7 mouse cellular contexts compared by ENCODE assay signal in genomic region chr16:11176208-11176883, GRCm38 (mm10). TPM values are rescaled to one million over a fixed set of nuclear protein-coding genes. Genes with fewer than 3 reads are reported as not detected.
DNase-seq lines count a peak whose midpoint lies in the region; ATAC-seq lines count a peak whose summit lies in the region.

Gene Zc3h7a, minus strand, starts transcription at chr16:11176393.

- ATAC-seq in embryonic facial prominence, embryonic 11.5 days (replicated peaks; ENCODE audit: insufficient number of reproducible peaks, low FRiP score, low TSS enrichment, low read depth), result peak; percentile 91
- peak; percentile 93 for ATAC-seq in limb, embryonic 11.5 days (ENCODE audit: insufficient number of reproducible peaks, low FRiP score, low TSS enrichment, low read depth)
- ATAC-seq in midbrain, embryonic 14.5 days (ENCODE audit: low FRiP score, low TSS enrichment), result peak; percentile 90

- H3K4me1 ChIP-seq in embryonic facial prominence, embryonic 11.5 days (ENCODE audit: control insufficient read depth, insufficient read depth, low read length), result no peaks in the 10 kb centered on the region
- peaks cover 2% of the 10 kb centered on the region; the same call in 1 of the 2 replicates for H3K4me1 ChIP-seq in limb, embryonic 11.5 days (ENCODE audit: control insufficient read depth, insufficient read depth, low read length)
- H3K4me1 ChIP-seq in midbrain, embryonic 14.5 days (ENCODE audit: control insufficient read depth, insufficient read depth, low read length), result peaks cover 14% of the 10 kb centered on the region

- H3K9ac ChIP-seq in embryonic facial prominence, embryonic 11.5 days (replicated peaks; ENCODE audit: low read length), result peak within 1 kb of the TSS; percentile 81
- H3K9ac ChIP-seq in limb, embryonic 11.5 days (ENCODE audit: low read length), result peak within 1 kb of the TSS; percentile 83
- peak within 1 kb of the TSS; percentile 74 for H3K9ac ChIP-seq in midbrain, embryonic 14.5 days (replicated peaks; ENCODE audit: low read length)

- WGBS in embryonic facial prominence, embryonic 11.5 days, result under 1% methylated on average over 56 of the region's 57 CpGs
- WGBS in limb, embryonic 11.5 days, result under 1% methylated on average over 57 of the region's 57 CpGs
- WGBS in midbrain, embryonic 14.5 days, result under 1% methylated on average over 55 of the region's 57 CpGs

- H3K9me3 ChIP-seq in embryonic facial prominence, embryonic 11.5 days (replicated peaks; ENCODE audit: control insufficient read depth, low read length), result no peaks in the 10 kb centered on the region
- no peaks in the 10 kb centered on the region for H3K9me3 ChIP-seq in limb, embryonic 11.5 days (ENCODE audit: control insufficient read depth, low read length)
- H3K9me3 ChIP-seq in midbrain, embryonic 14.5 days (ENCODE audit: control insufficient read depth, low read length), result no peaks in the 10 kb centered on the region

- DNase-seq in adrenal gland, postnatal 14 days, result peak; percentile 96
- DNase-seq in embryonic facial prominence, embryonic 11.5 days (ENCODE audit: low spot score), result peak; percentile 93
- peak; percentile 100 for DNase-seq in heart, adult 11 months
- peak; percentile 90 for DNase-seq in kidney, adult 18-20 months
- peak; percentile 90 for DNase-seq in limb, embryonic 11.5 days (ENCODE audit: low spot score)
- DNase-seq in midbrain, embryonic 14.5 days, result peak; percentile 95
- DNase-seq in spleen, adult 18-20 months, result peak; percentile 88

- peak within 1 kb of the TSS; percentile 42 for H3K27ac ChIP-seq in embryonic facial prominence, embryonic 11.5 days (replicated peaks; ENCODE audit: low read depth, low read length)
- H3K27ac ChIP-seq in limb, embryonic 11.5 days (replicated peaks; ENCODE audit: low read depth, low read length), result peak within 1 kb of the TSS; percentile 58; the same call in 1 of the 2 replicates
- H3K27ac ChIP-seq in midbrain, embryonic 14.5 days (replicated peaks; ENCODE audit: low read depth, low read length), result peak within 1 kb of the TSS; percentile 83

- H3K4me3 ChIP-seq in embryonic facial prominence, embryonic 11.5 days (ENCODE audit: low read depth, low read length), result peak within 1 kb of the TSS; percentile 78
- H3K4me3 ChIP-seq in limb, embryonic 11.5 days (ENCODE audit: low read depth, low read length), result peak within 1 kb of the TSS; percentile 92
- H3K4me3 ChIP-seq in midbrain, embryonic 14.5 days (replicated peaks; ENCODE audit: low read depth, low read length), result peak within 1 kb of the TSS; percentile 85

- H3K36me3 ChIP-seq in embryonic facial prominence, embryonic 11.5 days (replicated peaks; ENCODE audit: control insufficient read depth, insufficient read depth, low read depth, low read length), result no peaks in the 10 kb centered on the region
- no peaks in the 10 kb centered on the region for H3K36me3 ChIP-seq in limb, embryonic 11.5 days (ENCODE audit: control insufficient read depth, insufficient read depth, low read length)
- H3K36me3 ChIP-seq in midbrain, embryonic 14.5 days (ENCODE audit: control insufficient read depth, insufficient read depth, low read length), result no peaks in the 10 kb centered on the region

- H3K4me2 ChIP-seq in embryonic facial prominence, embryonic 11.5 days (ENCODE audit: low read depth, low read length), result peak within 1 kb of the TSS; percentile 72
- peak within 1 kb of the TSS; percentile 76 for H3K4me2 ChIP-seq in limb, embryonic 11.5 days (ENCODE audit: low read depth, severe bottlenecking)
- peak within 1 kb of the TSS; percentile 82 for H3K4me2 ChIP-seq in midbrain, embryonic 14.5 days (ENCODE audit: low read length)

- H3K27me3 ChIP-seq in embryonic facial prominence, embryonic 11.5 days (ENCODE audit: control insufficient read depth, insufficient read depth, low read length), result no peaks in the 10 kb centered on the region
- no peaks in the 10 kb centered on the region for H3K27me3 ChIP-seq in limb, embryonic 11.5 days (ENCODE audit: control insufficient read depth, insufficient read depth, low read length)
- no peaks in the 10 kb centered on the region; the same call in 1 of the 2 replicates for H3K27me3 ChIP-seq in midbrain, embryonic 14.5 days (ENCODE audit: control insufficient read depth, insufficient read depth, low read length)

RNA-seq across cellular contexts. Expression of gene Zc3h7a, which starts in this region (rescaled TPM):
- 63.3 and 78.2 TPM in 2 replicates for total RNA-seq in adrenal gland, postnatal 14 days (2021)
- 90.0 and 98.5 TPM in 2 replicates for polyA plus RNA-seq in embryonic facial prominence, embryonic 11.5 days (2014; fragmentation: Nextera tagmentation; extraction: Ambion mirVana)
- polyA plus RNA-seq in limb, embryonic 11.5 days (2014; fragmentation: Nextera tagmentation; extraction: Ambion mirVana), result 83.0 and 85.1 TPM in 2 replicates
- 62.6 and 80.2 TPM in 2 replicates for polyA plus RNA-seq in midbrain, embryonic 14.5 days (2014; fragmentation: Nextera tagmentation; extraction: Ambion mirVana)

Comparison
In these comparisons a context has a peak if more than half of its experiments do, and no peak if none do; other contexts are left out.
1. Peak in every context shown above with its lines: DNase-seq, ATAC-seq, H3K4me3 ChIP-seq and H3K27ac ChIP-seq.